In the genomic region with DNA sequence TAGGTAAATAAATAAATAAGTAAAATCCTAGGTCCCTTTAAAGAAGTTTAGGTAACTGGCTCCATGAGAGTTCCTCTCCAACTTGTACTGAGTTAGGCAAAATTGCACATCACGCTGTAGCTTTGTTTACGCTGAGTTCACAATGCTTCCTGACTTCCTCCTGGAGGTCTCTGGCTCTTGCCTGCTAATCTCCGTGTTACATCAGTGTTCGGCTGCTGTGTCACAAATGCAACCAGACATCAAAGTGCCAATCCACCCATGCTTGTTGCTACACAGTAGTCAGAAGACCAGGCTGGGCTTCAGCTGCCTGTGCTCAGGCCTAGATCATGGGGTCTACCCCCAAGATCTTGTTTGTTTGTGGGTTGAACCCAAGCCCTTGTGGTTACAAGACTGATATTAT, we compare ENCODE assay signal across 22 mouse cellular contexts. TPM values are rescaled to one million over a fixed set of nuclear protein-coding genes. Genes with fewer than 3 reads are reported as not detected.
DNase-seq lines count a peak whose midpoint lies in the region; ATAC-seq and TF ChIP-seq lines count a peak whose summit lies in the region.
"Had no signal": no experiment of that assay in that cellular context is flagged by ENCODE, and none has a peak within 500 bp of the region (broad histone marks: within the 10 kb centered on the region; RNA-seq: fewer than 3 reads in every experiment).

No protein-coding gene starts in this region.

- peak; percentile 47 for DNase-seq in lung, embryonic 14.5 days
- DNase-seq in lung, adult 2 months = no peak
- peak; percentile 36 for DNase-seq in thymus, postnatal 25 days
- no peak for DNase-seq in heart, adult 9 months (ENCODE audit: low spot score in 2 of 2)
- no peak for DNase-seq in natural killer cell, adult 2 months (ENCODE audit: low spot score in 2 of 2)
- DNase-seq: cerebellum, postnatal 14 days; gastrocnemius, postnatal 36 days; heart, postnatal 10 days; kidney, adult 8-10 months; left cerebral cortex, postnatal 4 days; right cerebral cortex, adult 18-20 months had no signal

- H3K9me3 ChIP-seq in lung, embryonic 14.5 days (ENCODE audit: low read depth, low read length) = no peaks in the 10 kb centered on the region

- WGBS in lung, embryonic 14.5 days = 67% methylated on average over 4 of the region's 4 CpGs
- WGBS in lung, adult 2 months = 38% methylated on average over 4 of the region's 4 CpGs

- TF ChIP-seq POLR2A in lung, adult 2 months (IDR thresholded peaks at IDR 0.05; ENCODE audit: borderline replicate concordance, extremely low read depth, low read depth, low read length) = no peak

- H3K4me2 ChIP-seq in lung, embryonic 14.5 days = no peak overlapping the region

- H3K27me3 ChIP-seq in lung, embryonic 14.5 days (ENCODE audit: insufficient read depth, low read length) = no peaks in the 10 kb centered on the region

- ATAC-seq in lung, embryonic 14.5 days (ENCODE audit: insufficient read depth) = no peak
- ATAC-seq in common myeloid progenitor, adult 5-6 weeks (replicated peaks; ENCODE audit: low read depth, poor library complexity, severe bottlenecking) = peak; percentile 41
- peak; percentile 72 for ATAC-seq in megakaryocyte, adult 5-6 weeks (ENCODE audit: poor library complexity, severe bottlenecking)
- ATAC-seq: hindbrain, embryonic 16.5 days; midbrain, embryonic 16.5 days had no signal

- no peak for TF ChIP-seq CTCF in lung, embryonic 14.5 days (IDR thresholded peaks at IDR 0.05; ENCODE audit: low read depth)
- TF ChIP-seq CTCF in lung, adult 2 months (IDR thresholded peaks at IDR 0.05; ENCODE audit: insufficient read depth, low read length) = no peak

- no peak overlapping the region for H3K4me3 ChIP-seq in lung, embryonic 14.5 days (ENCODE audit: low read depth, low read length)
- H3K4me3 ChIP-seq in lung, adult 2 months (replicated peaks; ENCODE audit: extremely low read depth, low read depth, low read length) = no peak overlapping the region

- no peaks in the 10 kb centered on the region for H3K36me3 ChIP-seq in lung, embryonic 14.5 days (ENCODE audit: insufficient read depth)

- no peak overlapping the region for H3K27ac ChIP-seq in lung, embryonic 14.5 days (ENCODE audit: low read depth)
- H3K27ac ChIP-seq: stomach, postnatal 0 days had no signal

- H3K9ac ChIP-seq in lung, embryonic 14.5 days = no peak overlapping the region

- H3K4me1 ChIP-seq in lung, embryonic 14.5 days (ENCODE audit: insufficient read depth) = no peaks in the 10 kb centered on the region
- H3K4me1 ChIP-seq in lung, adult 2 months (ENCODE audit: control insufficient read depth, insufficient read depth, low read length) = peaks cover 2% of the 10 kb centered on the region; the same call in 1 of the 2 replicates

RNA-seq across cellular contexts. Expression of a gene that starts 15.8 kb away (rescaled TPM):
- 239 and 240 TPM in 2 replicates for polyA plus RNA-seq in lung, embryonic 14.5 days (2014; fragmentation: Nextera tagmentation; extraction: Ambion mirVana)
- polyA plus RNA-seq in lung, adult 2 months (2012; rRNA removed) = 689 and 921 TPM in 2 replicates
- total RNA-seq in common myeloid progenitor, adult 5-6 weeks (2017) = 114 and 134 TPM in 2 replicates
- total RNA-seq in megakaryocyte, adult 5-6 weeks (2015) = 193 and 197 TPM in 2 replicates
- 218 and 236 TPM in 2 replicates for total RNA-seq in megakaryocyte, adult 5-6 weeks (2017)

RNA-seq across cellular contexts. Expression of a gene that starts 21.1 kb away (rescaled TPM):
- 3.0 TPM in 1 of 2 replicates, not detected in the other for polyA plus RNA-seq in lung, embryonic 14.5 days (2014; fragmentation: Nextera tagmentation; extraction: Ambion mirVana)
- 0.24 TPM in 1 of 2 replicates, not detected in the other for polyA plus RNA-seq in lung, adult 2 months (2012; rRNA removed)
- 12.4 and 58.4 TPM in 2 replicates for total RNA-seq in common myeloid progenitor, adult 5-6 weeks (2017)
- total RNA-seq in megakaryocyte, adult 5-6 weeks (2015) = not detected in 2 replicates
- 24.9 and 36.8 TPM in 2 replicates for total RNA-seq in megakaryocyte, adult 5-6 weeks (2017)
- polyA plus RNA-seq: embryonic facial prominence, embryonic 11.5 days; spleen, adult 2 months had no signal

RNA-seq across cellular contexts. Expression of a gene that starts 30.0 kb away (rescaled TPM):
- polyA plus RNA-seq in lung, embryonic 14.5 days (2014; fragmentation: Nextera tagmentation; extraction: Ambion mirVana) = 3.4 and 4.0 TPM in 2 replicates
- polyA plus RNA-seq in lung, adult 2 months (2012; rRNA removed) = 48.5 and 49.1 TPM in 2 replicates
- not detected in 2 replicates for total RNA-seq in common myeloid progenitor, adult 5-6 weeks (2017)
- 2.1 and 3.6 TPM in 2 replicates for total RNA-seq in megakaryocyte, adult 5-6 weeks (2015)
- 0.48 and 1.4 TPM in 2 replicates for total RNA-seq in megakaryocyte, adult 5-6 weeks (2017)

RNA-seq across cellular contexts. Expression of a gene that starts 31.1 kb away (rescaled TPM):
- polyA plus RNA-seq in lung, embryonic 14.5 days (2014; fragmentation: Nextera tagmentation; extraction: Ambion mirVana) = not detected in 2 replicates
- 0.19 and 8.6 TPM in 2 replicates for polyA plus RNA-seq in lung, adult 2 months (2012; rRNA removed)
- total RNA-seq in common myeloid progenitor, adult 5-6 weeks (2017) = not detected in 2 replicates
- 0.39 TPM in 1 of 2 replicates, not detected in the other for total RNA-seq in megakaryocyte, adult 5-6 weeks (2015)
- total RNA-seq in megakaryocyte, adult 5-6 weeks (2017) = not detected in 2 replicates
- total RNA-seq: adrenal gland, adult 18-20 months; gastrocnemius, postnatal 36 days; heart, postnatal 10 days; layer of hippocampus, postnatal 25 days; left cerebral cortex, postnatal 4 days had no signal
- polyA plus RNA-seq: embryonic facial prominence, embryonic 11.5 days; frontal cortex, adult 2 months; hindbrain, embryonic 16.5 days; midbrain, embryonic 16.5 days; neural tube, embryonic 14.5 days had no signal

RNA-seq across cellular contexts. Expression of a gene that starts 38.0 kb away (rescaled TPM):
- 0.86 and 1.6 TPM in 2 replicates for polyA plus RNA-seq in lung, embryonic 14.5 days (2014; fragmentation: Nextera tagmentation; extraction: Ambion mirVana)
- polyA plus RNA-seq in lung, adult 2 months (2012; rRNA removed) = 3.1 and 223 TPM in 2 replicates
- 1.8 and 3.7 TPM in 2 replicates for total RNA-seq in common myeloid progenitor, adult 5-6 weeks (2017)
- total RNA-seq in megakaryocyte, adult 5-6 weeks (2015) = 18.8 and 20.9 TPM in 2 replicates
- total RNA-seq in megakaryocyte, adult 5-6 weeks (2017) = 25.6 and 27.6 TPM in 2 replicates
- total RNA-seq: left cerebral cortex, postnatal 4 days had no signal

Comparison
In these comparisons a context has a peak if more than half of its experiments do, and no peak if none do; other contexts are left out.
1. DNase-seq: peak in lung, embryonic 14.5 days (single experiment) and thymus, postnatal 25 days (single experiment); none in lung, adult 2 months (single experiment), heart, adult 9 months (0 of 2) and natural killer cell, adult 2 months (0 of 2).